Mouse (Mus musculus): Measurements from ENCODE around the gene Aasdh.

- TF ChIP-seq CTCF (conservative IDR thresholded peaks at IDR 0.05; ENCODE audit: low read length) (no peak), POU5F1 (IDR thresholded peaks at IDR 0.05; ENCODE audit: borderline replicate concordance, low read length) (no peak)
Measured at GRCm38 (mm10) chr5:76844618-76845186, 60.6 kb downstream of the Aasdh start.

All from E14TG2a.4 (cell line).